Mouse (Mus musculus) MEL (cell line): ENCODE data around the gene Kl.

ENCODE experiments used
- CTCF ChIP-seq, 3 experiments: IDR thresholded peaks in 2 of 3; conservative IDR thresholded peaks in 1 of 3; 2 replicates each; pipeline ENCODE4 v1.5.1; 2011 to 2012; ENCODE audit warnings: low read length in 3 of 3, low read depth in 2 of 3, mild to moderate bottlenecking in 2 of 3, improper control_type of control experiment in 1 of 3, inconsistent platforms in 1 of 3, mixed read lengths in 1 of 3, moderate library complexity in 1 of 3; ENCODE audit not compliant: control insufficient read depth in 1 of 3, insufficient read depth in 1 of 3, poor library complexity in 1 of 3, severe bottlenecking in 1 of 3
- E2F4 ChIP-seq: IDR thresholded peaks from 2 replicates; pipeline ENCODE4 v1.6.1; 2011; ENCODE audit warnings: low read depth, low read length, improper control_type of control experiment, borderline replicate concordance
- EP300 ChIP-seq, 2 experiments: IDR thresholded peaks; 2 replicates each; pipeline ENCODE4 v1.6.1; 2011; ENCODE audit warnings: improper control_type of control experiment in 2 of 2, low read length in 2 of 2, low read depth in 1 of 2, mild to moderate bottlenecking in 1 of 2
- ETS1 ChIP-seq: IDR thresholded peaks from 2 replicates; pipeline ENCODE4 v1.6.1; 2012; ENCODE audit warnings: low read depth, mild to moderate bottlenecking, inconsistent platforms, low read length, improper control_type of control experiment, moderate library complexity
- GATA1 ChIP-seq: IDR thresholded peaks from 2 replicates; pipeline ENCODE4 v1.6.1; 2011; ENCODE audit warnings: low read depth, low read length, improper control_type of control experiment
- MAX ChIP-seq: IDR thresholded peaks from 2 replicates; pipeline ENCODE4 v1.6.1; 2011; ENCODE audit warnings: low read length, improper control_type of control experiment
- POLR2A ChIP-seq, 2 experiments: IDR thresholded peaks; 2 replicates each; pipeline ENCODE4 v1.6.1; 2011 to 2012; ENCODE audit warnings: low read length in 2 of 2, mild to moderate bottlenecking in 2 of 2, control low read depth in 1 of 2, improper control_type of control experiment in 1 of 2, low read depth in 1 of 2, moderate library complexity in 1 of 2; ENCODE audit not compliant: control insufficient read depth in 1 of 2, insufficient read depth in 1 of 2, poor library complexity in 1 of 2
- RCOR1 ChIP-seq: IDR thresholded peaks from 2 replicates; pipeline ENCODE4 v1.6.1; 2012; ENCODE audit warnings: low read depth, mild to moderate bottlenecking, inconsistent platforms, low read length, improper control_type of control experiment
- SIN3A ChIP-seq: IDR thresholded peaks from 2 replicates; pipeline ENCODE4 v1.6.1; 2012; ENCODE audit warnings: low read length, improper control_type of control experiment, inconsistent platforms
- USF2 ChIP-seq, 2 experiments: IDR thresholded peaks; 2 replicates each; pipeline ENCODE4 v1.6.1; 2011 to 2012; ENCODE audit warnings: improper control_type of control experiment in 2 of 2, low read length in 2 of 2, borderline replicate concordance in 1 of 2, inconsistent platforms in 1 of 2, low read depth in 1 of 2, mild to moderate bottlenecking in 1 of 2; ENCODE audit not compliant: insufficient read depth in 1 of 2

GRCm38 (mm10) chr5:151020831-151021230 lies 68.4 kb downstream of the Kl start:
- TF ChIP-seq EP300 (IDR thresholded peaks at IDR 0.05; ENCODE audit: low read depth in 1 of 2, low read length in 2 of 2) (no peak), CTCF (IDR thresholded peaks at IDR 0.05 in 2 of 3, conservative IDR thresholded peaks at IDR 0.05 in 1 of 3; ENCODE audit: control insufficient read depth in 1 of 3, insufficient read depth in 1 of 3, low read depth in 2 of 3, low read length in 3 of 3, poor library complexity in 1 of 3, severe bottlenecking in 1 of 3) (no peak), MAX (no peak), E2F4 (no peak), USF2 (IDR thresholded peaks at IDR 0.05; ENCODE audit: borderline replicate concordance in 1 of 2, insufficient read depth in 1 of 2, low read depth in 1 of 2, low read length in 2 of 2) (no peak), SIN3A (no peak), POLR2A (IDR thresholded peaks at IDR 0.05; ENCODE audit: control insufficient read depth in 1 of 2, insufficient read depth in 1 of 2, low read depth in 1 of 2, low read length in 2 of 2, poor library complexity in 1 of 2) (no peak), ETS1 (no peak), GATA1 (no peak), RCOR1 (no peak)
